Mouse (Mus musculus) central nervous system, embryonic 11.5 days (tissue): Measurements from ENCODE around the gene Trappc11. TPM values are rescaled to one million over a fixed set of nuclear protein-coding genes. Genes with fewer than 3 reads are reported as not detected.

Experiments
- polyA plus RNA-seq: library from polyadenylated mRNA; depleted of rRNA; stranded (reverse); fragments of >200 nt; gene quantifications from 2 replicates; pipeline ENCODE4 v1.2.3, GENCODE M21; 2012; rRNA removed

Trappc11 gene
- 35.0 and 36.2 TPM in 2 replicates for polyA plus RNA-seq

DNA sequence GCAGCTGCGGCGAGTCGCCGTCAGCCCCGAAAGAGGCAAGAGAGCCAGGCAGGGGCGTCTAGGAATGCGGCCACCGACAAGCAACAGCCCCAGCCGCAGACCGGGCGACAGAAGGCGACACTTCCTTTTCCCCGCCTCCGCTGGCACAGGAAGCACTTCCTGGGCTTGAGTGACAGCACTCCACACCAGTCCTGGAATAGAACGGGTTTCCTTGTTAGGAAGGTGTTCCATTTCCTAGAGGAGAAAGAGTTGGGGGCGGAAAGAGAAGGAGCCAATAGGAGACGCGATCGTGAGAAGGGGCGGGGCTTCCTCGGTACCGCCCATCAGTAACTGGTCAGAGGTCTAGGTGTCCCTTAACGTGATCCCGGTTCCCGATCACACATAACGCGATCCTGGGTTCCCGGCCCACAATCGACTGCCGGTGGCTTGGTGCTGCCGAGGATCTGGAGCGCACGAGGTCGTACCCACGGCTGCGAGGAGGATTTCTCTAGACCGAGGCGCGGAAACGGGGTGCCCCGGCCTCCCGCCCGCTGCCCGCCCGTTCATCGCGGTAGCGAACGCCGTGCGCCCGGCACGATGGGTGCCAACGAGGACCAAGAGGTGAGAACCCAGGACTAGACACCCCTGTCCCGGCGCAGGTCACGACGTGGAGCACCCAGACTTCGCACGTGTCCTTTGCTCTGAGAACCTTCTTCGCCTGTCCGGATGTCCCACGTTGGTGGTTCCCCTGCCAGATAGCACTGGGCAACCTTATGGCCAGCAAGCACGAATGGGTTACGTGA lies at the start of gene Trappc11, which contains the start of gene Rwdd4a:
Gene Trappc11, minus strand, starts transcription at position 127 of the 782 bp plus-strand sequence.
Gene Rwdd4a, plus strand, starts transcription at position 321 of the 782 bp plus-strand sequence.

DNA sequence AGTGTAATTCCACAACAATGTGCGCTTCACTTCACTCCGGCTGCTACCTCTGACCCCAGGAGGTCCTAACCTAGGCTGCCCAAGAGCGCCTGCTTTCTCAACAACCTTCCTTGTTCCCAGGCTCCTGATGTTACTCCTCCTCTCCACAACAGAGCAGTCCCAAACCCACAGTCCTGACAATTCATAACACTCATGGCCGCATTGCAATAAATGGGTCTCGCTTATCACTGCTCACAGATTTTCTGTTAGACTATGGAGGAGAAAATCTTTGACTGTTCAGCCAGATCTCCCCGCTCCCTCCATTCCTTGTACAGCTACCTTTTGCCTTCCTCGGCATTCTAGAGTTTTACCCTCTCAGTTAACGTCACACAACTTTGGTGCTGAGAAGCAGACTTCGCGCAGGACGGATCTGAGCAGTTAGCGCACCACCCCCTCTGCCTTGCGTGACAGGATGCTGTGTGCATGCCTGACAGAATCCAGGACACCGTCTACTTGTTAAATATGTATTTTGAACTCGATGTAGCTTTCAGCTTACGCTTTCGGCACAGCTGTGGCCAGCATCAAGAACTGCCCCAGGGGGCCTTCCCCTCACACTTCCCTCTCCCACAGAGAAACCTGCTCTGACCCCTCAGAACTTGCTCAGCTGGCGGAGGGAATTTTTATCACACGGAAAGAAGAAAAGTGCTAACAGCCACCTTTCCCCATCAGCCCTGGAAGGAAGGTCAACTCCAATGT lies 86.8 kb downstream of the Trappc11 start, which contains the start of gene Stox2:
Gene Stox2, minus strand, starts transcription at position 51 of the 735 bp plus-strand sequence.

Other genes with a start within 250 kb of the Trappc11 start
- 22.7 and 25.7 TPM in 2 replicates for gene Stox2, start 87.1 kb downstream of the Trappc11 start, polyA plus RNA-seq
- gene Rwdd4a, start 194 bp upstream of the Trappc11 start, polyA plus RNA-seq, result 31.6 and 33.3 TPM in 2 replicates
- gene Ing2, start 142.1 kb upstream of the Trappc11 start, polyA plus RNA-seq, result 22.8 and 36.0 TPM in 2 replicates
- gene Cdkn2aip, start 180.5 kb upstream of the Trappc11 start, polyA plus RNA-seq, result 20.1 and 24.4 TPM in 2 replicates